Mouse (Mus musculus): Measurements from ENCODE around the gene Car10. TPM values are rescaled to one million over a fixed set of nuclear protein-coding genes. Genes with fewer than 3 reads are reported as not detected.
A peak's percentile ranks its signal among the peaks of the same experiment; 100 is the strongest.

The Car10 gene
- total RNA-seq, 4 experiments from 2014 or later, result 0.17 to 0.40 TPM; not detected in 2

GRCm38 (mm10) chr11:93500442-93500841 lies 402.6 kb downstream of the Car10 start:
- no peak for DNase-seq

- DNase-seq, result no peak
Observed at GRCm38 (mm10) chr11:93501671-93502070, 403.8 kb downstream of the Car10 start.

DNA sequence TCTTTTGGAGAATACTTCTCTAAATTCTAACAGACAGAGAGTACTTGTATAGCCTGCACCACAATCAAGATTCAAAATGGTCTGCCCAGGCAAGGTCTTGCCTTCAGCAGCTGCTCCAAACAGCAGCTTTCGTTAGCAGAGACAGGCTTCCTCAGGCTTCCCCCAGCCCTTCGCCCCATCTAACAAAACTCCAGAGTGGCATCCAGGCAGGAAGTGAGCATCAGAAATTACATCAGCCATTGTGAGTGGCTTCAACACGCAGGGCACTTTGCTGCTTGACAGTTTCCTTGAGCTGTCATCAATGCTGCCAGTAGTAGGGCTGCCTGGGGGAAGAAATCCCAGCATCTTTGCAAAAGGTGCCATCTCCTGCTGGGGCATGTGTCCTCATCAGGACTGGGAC lies 405.0 kb downstream of the Car10 start:
- DNase-seq, result no peak

GRCm38 (mm10) chr11:93503469-93503868 lies 405.6 kb downstream of the Car10 start:
- DNase-seq, result no peak

DNA sequence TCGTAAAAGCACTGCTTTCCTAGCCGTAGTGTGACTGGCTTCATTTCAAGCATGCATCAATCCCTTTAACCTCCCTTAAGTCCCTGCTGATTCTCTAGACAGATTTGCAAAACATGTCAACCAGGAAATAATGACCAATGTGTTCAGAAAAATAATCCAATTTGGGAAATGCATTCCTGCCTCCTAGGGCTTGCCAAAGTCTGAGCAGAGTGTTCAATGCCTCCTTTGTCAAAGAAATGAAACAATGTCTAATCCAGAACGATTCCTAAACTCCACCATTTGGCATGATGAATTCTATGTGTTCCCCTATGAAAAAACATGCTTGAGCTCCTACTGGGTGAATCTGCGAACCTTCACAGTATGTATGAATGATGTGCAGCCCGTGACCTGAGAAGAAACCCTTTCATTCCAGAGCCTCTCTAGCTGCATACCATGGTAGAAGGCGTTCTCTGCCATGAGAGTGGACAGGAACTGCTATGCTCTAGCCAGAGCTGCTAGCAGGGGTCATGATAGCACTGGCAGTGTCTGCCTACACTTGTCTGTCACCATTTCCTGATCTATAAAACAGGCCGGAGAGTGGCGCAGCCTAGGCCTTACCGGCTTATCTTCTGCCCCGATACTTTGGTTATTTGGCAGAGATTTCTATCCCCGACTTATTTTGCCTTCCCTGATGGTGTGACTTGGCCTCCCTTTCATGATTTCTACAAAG lies 411.9 kb downstream of the Car10 start:
- DNase-seq, result no peak

DNA sequence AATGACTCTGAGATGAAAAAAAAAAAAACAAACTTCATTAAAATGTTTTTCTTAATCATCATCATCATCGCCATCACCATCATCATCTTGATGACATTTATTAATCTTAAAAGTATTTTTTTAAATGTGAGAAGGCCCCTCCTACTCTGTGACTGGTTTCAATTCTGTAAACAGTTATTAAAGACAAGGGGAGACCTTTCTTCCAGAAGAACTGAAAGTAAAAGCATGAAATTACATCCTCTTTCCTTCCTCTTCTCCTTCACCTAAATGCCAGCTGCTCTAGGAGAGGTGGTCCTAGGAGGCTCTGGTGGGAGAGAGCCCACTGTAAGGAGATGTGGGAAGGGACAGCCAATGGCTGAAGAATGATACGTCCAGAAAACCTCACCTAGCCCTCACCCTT lies 415.0 kb downstream of the Car10 start:
- no peak for DNase-seq

- no peak for DNase-seq
Observed at GRCm38 (mm10) chr11:93514396-93514795, 416.6 kb downstream of the Car10 start.

- DNase-seq, result no peak
Observed at GRCm38 (mm10) chr11:93515566-93515965, 417.7 kb downstream of the Car10 start.

- peak; percentile 42 for DNase-seq
Observed at GRCm38 (mm10) chr11:93516216-93516615, 418.4 kb downstream of the Car10 start.

DNA sequence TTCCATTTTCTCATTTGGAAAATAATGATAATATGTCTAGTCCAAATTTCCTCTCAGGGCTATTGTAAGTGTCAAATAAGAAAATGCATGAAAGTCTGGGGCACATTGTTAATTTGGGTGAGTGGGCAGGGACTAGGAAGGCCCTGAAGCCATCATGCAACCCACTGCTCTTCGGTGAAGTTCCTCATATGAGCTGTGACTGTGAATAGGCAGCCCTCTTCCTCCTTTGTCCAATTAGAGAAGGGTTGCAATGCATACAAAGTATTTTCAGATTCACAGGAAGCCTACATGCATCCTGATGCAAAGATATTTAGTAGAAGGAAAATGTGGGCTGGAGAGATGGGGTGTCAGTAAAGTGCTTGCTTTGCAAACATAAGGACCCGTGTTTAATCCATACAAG lies 419.1 kb downstream of the Car10 start:
- no peak for DNase-seq

DNA sequence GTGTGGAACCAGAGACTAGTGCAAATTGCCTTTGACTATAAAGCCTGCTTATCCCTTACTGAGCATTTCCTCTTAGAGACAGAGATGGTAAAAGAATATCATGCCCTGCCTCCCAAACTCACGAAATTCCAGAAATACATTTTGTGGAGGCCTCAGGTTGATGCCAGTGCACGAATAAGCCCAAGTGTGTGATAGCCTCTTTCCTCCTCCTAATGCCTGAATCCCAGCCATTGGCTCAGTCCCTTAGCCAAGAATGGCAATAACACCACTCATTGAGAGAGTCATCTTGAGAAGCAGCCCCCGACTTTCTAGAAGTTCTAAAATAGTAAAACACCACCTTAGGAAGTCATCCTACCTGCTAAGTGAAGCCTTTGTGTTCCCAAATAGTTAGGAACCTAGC lies 424.7 kb downstream of the Car10 start:
- DNase-seq, result no peak

GRCm38 (mm10) chr11:93525921-93526320 lies 428.1 kb downstream of the Car10 start:
- peak; percentile 43 for DNase-seq

DNA sequence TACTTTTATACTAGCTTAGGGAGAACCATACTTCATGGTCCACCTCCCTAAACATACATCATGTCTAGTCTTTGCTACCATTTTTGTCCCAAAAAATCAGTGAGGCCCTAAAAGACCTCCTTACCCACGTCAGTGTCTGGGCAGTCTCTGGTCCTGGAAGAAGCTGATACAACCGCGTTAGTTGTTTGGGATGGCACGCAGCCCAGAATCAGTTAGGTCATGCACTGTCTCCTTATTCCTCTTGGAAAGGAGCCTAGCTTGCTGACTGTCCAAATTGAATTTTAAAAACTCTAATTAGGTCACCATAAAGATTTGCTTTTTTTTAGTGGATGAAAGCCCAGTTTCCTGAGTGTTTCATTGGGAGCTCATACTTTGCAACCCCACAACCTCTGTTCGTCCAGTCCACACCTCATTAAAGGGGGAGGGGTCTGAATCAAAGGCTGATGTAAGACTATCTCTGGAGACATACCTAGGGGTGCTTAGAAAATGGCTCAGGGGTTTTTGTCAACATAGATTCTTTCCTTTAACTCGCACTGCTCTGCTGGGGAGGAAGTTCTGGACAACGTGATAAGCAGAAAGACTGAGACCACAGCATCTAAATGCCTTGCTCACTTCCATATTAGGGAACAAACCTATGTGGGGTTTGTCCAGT lies 433.3 kb downstream of the Car10 start:
- peak; percentile 85 for DNase-seq

DNA sequence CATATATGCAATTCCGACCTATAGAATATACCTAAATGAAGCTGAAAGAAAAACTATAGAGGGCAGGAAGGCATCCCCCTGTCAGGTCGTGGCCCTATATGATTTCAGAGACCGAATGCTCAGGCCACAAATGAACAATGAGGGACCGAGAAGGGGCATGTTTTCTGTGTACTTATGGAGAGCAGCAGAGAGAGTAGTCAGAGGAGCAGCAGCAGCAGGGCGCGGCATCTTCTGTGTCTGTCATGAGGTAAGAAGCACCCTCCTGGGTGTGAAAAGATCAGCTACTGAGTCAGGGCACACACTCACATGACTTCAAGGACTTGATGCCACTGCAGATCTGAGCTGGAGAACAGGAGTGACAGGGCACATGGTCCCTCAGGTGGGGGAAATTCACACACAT lies 438.4 kb downstream of the Car10 start:
- DNase-seq, result no peak

DNA sequence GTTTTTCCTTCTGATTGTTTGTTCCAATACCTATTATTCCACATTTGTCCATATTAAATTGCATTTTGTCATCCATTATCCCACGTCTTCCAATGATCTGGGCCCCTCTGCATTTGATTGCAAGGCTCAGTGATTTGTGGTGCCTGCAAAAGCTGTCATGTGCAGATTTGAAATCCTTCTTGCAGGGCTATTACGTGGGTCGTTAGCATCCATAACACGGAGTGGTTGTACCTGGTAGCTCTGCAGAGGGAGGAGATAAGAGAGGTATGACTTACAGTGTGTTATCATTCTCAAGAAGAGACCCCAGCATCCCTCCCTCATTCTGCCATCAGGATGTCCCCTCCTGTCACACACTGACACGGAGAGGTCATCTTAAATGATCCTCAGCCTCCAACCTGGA lies 451.1 kb downstream of the Car10 start:
- no peak for DNase-seq

DNA sequence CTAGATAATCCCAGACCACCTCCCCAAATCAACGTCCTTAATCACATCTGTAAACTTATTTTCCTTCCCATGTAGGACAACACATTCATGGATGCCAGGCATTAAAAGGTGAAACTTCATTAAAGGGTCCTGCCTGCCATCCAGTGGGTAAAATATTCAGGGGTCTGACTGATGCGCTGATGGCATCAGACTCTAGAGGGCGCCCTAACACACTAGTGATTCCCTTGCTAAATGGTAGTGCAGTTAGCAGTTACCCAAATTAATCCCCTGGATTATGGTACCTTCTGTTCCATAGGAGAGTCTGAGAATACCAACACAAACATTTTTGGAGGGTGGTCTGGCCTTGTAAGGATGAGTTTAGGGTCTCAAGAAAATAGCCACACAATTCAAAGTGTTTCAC lies 453.1 kb downstream of the Car10 start:
- DNase-seq, result peak; percentile 15

DNA sequence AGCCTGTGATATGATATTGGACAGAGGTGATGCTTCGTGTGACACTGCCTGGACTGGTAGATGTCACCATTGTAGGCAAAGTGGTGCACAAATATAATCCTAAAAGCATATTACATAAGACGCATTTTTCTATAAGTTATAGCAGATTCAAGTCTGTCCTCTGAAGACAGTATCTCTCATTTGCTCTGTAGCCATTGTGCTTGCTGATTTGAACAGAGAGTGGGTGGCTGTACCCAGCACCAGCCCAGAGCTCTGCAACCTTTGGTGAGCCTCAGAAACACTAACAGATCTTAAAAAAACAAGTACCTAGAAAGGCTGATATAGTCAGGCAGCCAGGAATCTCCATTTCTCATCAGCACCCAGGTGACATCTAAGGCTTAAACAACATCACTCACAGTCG lies 461.3 kb downstream of the Car10 start:
- no peak for DNase-seq

DNA sequence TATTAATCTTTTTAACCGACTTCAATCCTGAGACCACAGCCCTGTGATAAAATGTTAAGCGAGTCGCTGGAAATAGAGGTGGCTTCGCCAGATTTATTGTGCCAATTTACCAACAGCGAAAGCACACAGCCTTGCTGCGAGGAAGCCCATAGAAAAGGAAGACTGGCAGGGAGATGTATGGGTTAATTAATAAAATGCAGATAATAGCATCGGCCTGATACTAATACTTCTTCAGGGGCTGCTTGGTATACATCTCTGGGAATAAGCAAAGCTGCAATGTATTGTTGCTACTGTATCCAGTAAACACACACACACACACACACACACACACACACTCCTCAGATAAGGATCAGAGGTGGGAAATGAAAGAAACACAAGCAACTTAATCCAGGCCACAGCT lies 462.7 kb downstream of the Car10 start:
- DNase-seq, result no peak

DNA sequence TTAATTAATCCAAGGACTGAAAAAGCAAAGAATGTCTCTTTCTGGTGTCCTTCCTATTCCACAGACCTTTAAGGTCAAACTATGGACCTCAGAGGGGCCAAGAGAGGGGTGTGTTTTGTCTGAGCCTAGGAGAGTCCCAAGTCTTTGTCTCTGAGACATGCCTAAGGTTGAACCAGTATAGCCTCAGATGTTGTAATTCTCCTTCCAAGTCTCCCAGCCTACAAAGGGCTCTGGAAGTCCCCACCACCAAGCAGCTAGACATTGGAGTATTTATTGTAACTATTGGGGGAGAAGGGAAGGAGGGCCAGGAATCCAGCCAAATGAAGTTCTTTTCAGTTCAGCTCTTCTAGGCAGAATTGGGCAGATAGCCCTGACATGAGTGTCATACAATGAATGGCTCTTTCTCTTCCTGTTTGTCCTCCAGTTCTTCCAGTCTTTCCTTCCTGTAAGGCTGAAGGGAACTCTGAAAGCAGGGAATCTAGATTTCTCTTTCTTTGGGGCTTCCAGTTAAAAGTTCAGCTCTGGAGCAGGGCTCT lies 464.6 kb downstream of the Car10 start:
- DNase-seq, result no peak

- DNase-seq, result no peak
Observed at GRCm38 (mm10) chr11:93565756-93566155, 467.9 kb downstream of the Car10 start.

- no peak for DNase-seq
Observed at GRCm38 (mm10) chr11:93571917-93572641, 474.3 kb downstream of the Car10 start.

- no peak for DNase-seq
Observed at GRCm38 (mm10) chr11:93577441-93577840, 479.6 kb downstream of the Car10 start.

- DNase-seq, result no peak
Observed at GRCm38 (mm10) chr11:93579626-93580025, 481.8 kb downstream of the Car10 start.

All from adrenal gland, adult 8-10 months (tissue).